Mouse (Mus musculus): ENCODE measurements around the gene Insyn1.

- no peak for TF ChIP-seq GATA1 (IDR thresholded peaks at IDR 0.05; ENCODE audit: borderline replicate concordance, low read length)
- TF ChIP-seq FLI1 (IDR thresholded peaks at IDR 0.05; ENCODE audit: low read length), result no peak
Measured at GRCm38 (mm10) chr9:58519953-58520352, 31.6 kb downstream of the Insyn1 start.
